Mouse (Mus musculus): ENCODE results near the gene Iqcc.
A peak's percentile ranks its signal among the peaks of the same experiment; 100 is the strongest.

Gene Iqcc

DNA sequence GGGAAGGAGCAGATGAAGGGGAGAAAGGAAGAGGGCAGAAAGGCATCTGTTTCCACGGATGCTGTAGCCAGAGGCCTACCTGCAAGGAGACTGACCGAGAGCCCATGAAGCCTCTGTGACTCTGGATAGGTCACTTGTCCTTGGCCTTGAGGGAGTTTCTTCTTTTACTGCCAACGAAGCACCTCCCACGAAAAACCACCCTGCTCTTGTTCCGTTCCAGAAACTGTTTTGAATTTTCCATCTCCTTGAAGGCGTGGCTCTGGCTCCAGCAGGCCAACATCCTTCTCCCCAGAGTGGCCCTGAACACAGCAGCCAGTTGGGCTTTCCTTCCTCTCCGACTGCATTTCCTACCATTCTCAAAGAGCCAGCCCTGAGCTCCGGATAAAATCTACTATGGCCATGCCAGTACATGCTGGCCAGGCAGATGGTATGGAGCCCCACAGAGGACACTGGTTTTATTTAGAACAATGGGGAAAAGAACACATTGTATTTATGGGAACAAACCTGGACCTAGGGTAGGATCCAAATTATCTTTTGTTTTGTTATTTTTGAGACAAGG is 2.5 kb upstream of the Iqcc start:
- DNase-seq: no peak

DNA sequence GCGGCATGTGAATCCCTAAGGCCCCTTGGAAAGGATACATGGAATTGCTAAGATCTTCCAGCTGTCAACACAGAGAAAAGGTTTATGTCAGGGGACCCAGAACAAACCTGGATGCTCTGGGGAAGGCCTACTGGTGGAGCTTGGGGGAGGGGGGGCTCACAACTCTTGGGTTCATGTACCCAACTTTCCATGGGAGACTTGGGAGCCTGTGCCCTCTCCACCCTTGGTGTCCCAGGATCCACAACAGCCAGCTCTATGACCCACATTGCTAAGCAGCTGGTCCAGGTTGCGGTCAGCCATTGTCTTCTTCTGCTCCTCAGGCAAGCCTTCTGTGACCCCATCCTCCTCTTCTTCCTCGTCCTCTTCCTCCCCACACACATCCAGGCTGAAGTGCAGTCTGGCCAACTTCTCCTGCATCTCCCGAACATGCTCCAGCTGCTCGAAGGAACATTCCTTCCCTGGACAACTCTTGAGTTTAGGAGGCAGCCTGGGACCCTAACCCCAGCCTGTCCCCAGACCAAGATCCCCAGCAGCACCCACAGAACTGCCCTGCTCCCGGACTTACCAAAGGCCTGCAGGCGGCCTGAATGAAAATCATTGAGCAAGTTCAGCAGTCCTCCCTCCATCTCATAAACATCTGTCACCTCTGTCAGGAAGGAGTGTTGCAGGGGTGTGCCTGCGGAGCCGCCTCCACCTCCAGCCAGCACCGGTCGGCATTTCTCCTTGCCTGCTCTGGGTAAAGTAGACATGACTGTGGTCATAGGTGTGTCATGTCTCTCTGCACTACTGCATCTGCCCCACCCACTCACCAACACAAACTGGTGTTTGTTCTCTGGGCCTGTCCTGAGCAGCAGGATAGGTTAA is 1.8 kb upstream of the Iqcc start:
- no peak for DNase-seq

DNA sequence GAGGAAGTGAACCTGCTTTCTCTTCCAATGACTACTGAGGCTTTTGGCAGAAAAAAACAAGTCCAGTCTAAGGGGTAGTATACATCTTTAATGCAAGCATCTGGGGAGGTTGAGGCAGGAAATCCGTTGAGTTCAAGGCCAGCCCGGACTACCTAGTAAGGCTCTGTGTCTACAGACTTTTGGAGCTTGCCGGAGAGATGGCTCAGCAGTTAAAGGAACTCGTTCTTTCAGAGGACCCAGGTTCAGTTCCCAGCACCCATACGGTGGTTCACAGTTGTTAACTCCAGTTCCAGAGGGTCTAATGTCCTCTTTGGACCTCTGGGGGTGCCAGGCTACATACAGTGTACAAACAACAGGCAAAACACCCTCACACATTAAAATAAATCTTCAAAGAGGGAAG is 868 bp downstream of the Iqcc start:
- DNase-seq: no peak

DNA sequence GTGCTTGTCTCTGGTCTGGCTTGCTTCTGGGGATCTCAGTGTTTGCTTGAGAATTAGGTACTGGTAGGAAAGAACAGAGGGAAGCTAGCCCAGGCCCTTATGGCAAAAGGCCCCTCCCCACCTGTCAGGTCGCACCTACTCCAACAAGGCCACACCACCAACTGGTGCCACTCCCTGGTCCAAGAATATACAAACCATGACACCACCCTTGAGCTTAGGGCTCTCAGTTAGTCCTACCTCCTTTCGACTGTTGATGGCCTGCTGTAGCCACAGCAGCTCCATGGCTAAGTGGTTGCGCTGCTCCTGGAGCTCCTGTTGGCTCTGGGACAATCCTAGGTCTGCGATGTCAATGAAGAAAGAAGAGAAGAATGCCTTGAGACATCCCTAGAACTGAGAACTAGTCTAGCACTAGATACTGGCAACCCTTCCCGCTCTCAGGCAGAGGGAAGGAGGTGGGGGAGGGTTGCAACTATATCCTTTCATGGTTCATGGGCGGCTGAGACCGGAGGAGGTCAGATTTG is 1.7 kb downstream of the Iqcc start:
- no peak for DNase-seq

DNA sequence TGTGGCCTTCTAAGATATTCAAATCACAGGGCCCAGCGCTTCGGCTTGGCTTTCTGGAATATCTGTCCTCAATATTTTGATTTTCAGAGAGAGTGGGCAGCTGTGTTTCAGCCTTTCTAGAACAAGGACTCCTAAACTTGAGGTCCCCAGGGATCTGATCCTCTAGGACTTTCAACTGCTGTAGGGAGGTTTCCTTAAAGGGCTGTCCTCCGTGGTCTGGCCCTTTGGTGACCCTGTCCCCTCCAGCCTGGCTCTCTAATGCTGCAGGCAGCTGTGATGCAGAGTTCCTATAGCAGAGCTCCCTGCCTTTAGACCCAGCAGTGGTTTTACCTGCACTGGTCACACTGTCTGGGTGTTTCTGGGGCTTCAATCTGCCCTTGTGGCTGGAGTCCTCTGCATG is 2.3 kb downstream of the Iqcc start:
- no peak for DNase-seq

DNA sequence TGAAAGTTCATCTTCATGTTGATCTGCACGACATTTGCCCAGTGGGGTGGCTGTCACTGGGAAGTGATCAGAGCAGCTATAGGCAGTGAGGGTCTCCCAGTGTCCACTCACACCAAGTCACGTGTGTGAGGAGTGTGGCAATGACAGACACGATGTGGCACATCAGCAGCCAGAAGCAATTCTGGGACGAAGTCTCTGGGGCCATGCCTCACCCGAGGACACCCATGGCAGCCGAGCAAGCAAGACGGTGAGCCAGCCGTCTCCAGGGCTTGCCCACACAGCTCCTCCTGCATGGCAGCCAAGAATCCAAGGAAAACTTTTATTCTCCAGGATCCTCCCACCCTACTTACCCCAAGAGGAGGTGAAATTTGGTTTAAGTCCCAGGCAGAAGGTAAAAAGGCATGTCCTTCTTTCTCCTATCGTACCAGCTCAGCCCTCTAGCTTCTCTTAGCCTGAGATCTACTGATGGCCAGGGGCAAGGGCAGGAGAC is 3.1 kb downstream of the Iqcc start:
- no peak for DNase-seq

DNA sequence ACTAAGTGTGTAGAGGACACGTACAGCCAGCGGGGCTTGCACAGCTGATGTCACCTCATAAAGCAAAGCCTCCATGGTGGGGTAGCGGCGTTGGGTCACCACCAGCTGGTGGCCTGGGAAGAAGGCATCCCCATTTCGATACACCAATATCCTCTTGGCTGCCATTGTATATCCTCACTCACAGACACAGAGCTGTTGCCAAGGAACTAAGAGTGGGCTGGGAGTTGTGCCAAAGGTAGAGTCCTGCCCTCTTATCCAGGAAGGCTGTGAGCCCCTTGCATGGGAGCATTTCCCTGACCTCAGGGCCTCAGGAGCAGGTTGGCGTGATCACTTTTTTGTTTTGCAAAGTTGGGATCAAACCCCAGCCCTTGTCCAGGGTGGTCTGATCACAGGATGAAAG is 4.8 kb downstream of the Iqcc start, which contains the start of gene Dcdc2b:
TSS of gene Dcdc2b (minus strand) at position 165 of the 400 bp plus-strand sequence.
- no peak for DNase-seq

DNA sequence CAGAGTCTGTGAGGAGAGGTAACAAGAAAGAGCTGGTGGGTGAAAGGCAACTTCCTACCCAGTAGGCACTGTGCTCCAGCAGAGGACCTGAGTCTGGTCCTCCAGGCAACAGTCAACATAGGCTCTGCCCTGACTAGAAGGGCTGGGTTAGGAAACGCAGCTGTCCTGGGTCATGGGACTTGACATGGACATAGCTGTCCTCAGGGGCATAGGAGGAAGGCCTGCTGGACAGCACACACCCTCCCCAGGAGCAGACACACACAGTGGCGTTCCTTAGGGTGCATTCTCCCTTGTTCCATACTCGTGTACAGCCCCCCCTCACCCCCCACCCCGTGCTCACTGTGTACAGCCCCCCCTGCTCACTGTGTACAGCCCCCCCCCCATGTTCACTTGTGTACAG is 8.4 kb downstream of the Iqcc start:
- no peak for DNase-seq

DNA sequence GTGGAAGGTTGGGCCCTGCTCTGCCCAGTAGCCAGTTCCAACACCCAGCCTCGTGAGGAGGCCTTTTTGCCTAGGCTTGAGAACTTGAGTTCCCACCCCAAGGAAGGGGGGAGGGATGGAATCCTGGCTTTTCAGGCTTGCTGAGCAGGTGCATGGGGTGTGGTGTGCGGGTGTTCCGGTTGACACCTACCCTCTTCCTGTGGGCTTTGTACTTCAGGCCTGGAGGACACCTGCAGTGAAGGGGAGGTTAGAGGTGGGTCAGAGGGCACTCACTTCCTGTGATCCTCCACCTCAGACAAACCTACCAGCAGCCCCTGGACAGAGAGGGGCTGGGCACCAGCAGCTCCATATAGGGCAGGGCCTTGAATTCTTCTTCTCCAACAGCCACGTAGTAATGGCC is 8.9 kb downstream of the Iqcc start:
- DNase-seq: peak; percentile 79 to 89

DNA sequence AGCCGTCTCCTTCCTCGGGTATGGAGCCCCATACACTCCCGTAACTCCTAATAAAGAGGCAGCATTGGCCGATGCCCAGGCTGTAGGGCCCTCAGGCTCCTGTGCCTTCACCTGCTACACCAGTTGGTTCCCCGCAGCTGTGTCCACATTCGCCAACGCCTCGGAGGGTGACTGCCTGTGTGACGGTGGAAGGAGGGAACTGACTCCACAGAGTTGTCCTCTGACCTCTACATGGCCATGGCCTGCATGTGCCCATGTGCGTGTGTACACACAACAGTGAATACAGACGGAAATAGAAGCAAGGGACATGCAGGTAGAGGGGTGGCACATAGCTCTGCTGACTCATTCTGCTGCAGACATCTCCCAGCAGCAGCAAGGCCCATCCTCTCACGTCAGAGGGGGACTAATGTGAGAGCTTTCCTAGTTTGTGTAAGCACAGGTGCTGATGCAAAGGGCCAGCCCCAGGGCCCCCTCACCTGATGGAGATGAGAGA is 9.7 kb downstream of the Iqcc start:
- DNase-seq: peak; percentile 39 to 58

DNA sequence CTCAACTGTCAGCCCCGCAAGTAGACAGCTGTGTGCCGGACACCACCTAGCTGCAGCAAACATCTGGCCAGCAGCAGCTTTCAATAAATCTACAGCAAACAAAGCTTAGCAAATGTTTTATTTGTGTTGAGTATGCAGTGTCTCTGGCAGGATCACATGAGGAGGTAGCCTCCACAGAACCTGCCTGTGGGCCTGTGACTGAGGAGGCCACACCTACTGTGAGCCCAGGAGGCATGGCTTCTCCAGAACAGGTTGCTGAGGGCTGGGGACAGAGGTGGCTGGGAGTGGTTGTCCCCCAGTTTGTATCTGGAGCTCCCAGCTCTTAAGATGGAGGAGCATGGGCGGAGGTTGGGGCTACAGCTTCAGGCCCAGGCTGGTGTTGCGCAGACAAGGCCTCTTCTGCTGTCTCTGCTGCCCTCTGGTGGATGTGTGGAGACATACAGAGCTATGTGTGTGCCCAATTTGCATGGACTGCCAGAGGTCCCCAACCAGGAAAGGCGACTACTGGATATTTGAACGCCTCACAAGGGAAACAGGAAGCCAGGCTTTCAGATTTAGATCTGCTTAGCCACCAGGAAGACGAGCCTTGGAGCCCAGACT is 10.4 kb downstream of the Iqcc start:
- peak; percentile 77 to 82 for DNase-seq

DNA sequence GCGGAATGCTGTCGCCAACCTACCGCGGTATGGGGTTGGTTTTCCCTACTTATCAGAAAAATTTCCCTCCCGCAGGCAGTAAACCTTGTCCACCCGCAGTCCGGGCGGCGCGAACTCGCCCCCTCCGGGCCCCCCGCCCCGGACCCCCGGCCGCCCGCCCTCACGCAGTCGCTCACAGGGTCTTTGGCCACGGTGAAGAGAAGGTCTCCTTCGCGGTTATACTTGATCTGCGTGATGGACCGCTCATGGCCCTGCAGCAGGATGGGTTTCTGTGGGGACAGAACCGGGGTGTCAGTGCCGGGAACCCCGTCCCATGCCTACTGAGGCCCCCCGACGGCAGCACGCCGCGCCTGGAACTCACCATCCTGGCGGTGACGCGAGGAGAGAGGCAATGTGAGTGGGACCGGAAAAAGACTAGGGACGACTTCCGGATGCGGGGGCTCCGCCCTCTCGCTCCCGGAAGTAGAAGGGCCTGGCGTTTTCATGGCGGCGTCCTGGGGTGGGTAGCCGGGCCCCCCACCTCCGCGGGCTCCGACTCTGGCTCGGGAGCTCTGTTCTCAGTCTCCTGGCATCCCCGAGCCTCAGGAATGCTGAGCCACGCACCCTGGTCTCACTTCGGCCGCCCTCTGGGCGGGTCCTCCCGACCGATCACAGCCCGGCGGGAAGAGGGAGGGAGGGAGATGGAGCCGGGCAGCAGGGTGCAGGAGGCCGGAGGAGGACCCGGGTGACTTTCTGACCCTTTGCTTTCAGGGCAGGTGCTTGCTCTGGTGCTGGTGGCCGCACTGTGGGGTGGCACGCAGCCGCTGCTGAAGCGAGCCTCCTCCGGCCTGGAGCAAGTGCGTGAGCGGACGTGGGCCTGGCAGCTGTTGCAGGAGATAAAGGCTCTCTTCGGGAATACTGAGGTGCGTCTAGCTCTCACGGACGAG is 18.4 kb downstream of the Iqcc start, which contains the start of the genes Eif3i and Tmem234:
TSS of gene Eif3i (minus strand) at position 416 of the 926 bp plus-strand sequence.
TSS of gene Tmem234 (plus strand) at position 436 of the 926 bp plus-strand sequence.
- DNase-seq: peak; percentile 82 to 88

DNA sequence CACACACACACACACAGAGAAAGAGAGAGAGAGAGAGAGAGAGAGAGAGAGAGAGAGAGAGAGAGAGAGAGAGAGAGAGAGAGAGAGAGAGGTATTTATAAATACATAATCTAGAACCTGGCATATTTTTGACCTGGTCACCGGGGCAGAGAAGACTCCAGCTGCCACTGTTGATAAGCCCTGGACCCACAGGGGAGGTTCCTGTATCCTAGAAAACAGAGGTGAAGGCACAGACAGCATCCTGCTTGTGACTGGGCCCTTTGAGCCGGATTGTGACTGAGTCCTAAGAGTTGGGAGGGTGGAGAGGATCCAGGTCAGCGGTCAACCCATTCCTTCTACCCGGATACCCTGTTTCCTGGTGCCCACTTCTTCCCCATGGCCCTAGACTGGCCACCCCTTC is 30.0 kb downstream of the Iqcc start:
- DNase-seq: no peak

DNA sequence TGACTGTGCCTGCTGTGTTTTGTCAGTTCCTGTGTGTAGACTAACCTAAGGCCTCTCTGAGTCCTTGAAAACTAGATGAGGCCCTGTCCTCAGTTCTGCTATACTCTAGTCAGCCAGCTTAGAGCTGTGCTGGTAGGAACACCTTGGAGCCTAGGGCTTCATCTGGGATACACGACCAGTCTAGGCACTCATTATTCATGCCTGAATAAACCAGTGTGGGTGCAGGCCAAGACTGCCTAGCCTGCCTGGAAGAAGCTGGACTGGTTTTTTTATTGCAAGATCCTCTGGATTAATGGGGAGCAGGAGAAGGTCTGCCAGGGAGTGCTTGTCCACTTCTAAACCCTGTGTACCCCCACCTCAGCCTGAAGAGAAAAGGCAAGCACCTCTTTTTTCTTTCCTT is 32.0 kb downstream of the Iqcc start:
- DNase-seq: no peak

DNA sequence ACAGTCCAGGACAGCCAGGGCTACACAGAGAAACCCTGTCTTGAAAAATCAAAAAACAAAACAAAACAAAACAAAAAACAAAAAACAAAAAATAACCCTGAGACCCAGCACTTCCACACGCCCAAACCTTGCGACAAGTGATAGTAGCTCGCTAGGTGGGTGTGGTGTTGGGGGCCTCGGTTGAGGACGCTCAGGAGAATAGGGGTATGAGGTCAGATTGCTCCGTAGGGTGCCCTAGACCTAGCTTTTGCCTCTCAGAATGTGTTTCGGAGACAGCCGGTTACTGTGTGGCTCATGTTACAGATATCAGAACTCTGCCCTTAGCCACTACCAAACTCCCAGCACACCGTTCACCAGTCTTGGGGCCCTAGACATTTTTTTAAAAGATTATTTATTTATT is 33.1 kb downstream of the Iqcc start:
- DNase-seq: no peak

DNA sequence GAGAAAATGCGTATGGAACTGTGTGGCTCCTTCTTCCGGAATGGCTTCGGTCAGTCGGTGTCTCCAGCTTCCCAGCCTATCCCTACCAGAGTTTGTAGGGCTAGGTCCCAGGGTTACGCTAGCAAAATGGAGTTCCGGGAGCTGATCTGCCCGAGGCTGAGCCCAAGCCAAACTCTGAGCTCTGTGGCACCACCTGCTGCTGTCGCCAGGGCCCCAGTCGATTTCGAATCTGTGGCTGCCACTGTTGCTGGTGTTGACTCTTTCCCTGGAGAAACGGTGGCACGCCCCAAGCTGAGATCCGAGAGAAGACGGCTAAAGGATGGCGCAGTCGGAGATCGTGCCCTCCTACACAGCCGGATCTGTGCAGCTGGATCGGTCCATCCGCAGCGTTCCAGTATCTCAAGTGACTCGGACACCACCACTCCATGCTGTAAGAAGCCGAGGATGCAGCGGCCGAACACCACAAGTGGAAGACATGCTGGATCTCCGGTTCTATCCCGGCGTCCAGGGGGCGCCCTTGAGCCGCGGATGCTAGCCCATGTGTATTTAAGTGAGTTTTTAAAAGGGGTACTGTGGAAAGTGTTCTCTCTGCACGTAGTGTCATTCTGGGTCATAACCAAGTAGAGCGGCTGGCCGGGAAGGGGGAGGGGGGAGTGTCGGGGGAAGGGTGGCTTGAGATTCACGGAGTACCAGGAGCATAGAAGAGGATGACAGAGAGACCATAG is 33.9 kb downstream of the Iqcc start:
- peak; percentile 89 to 92 for DNase-seq

DNA sequence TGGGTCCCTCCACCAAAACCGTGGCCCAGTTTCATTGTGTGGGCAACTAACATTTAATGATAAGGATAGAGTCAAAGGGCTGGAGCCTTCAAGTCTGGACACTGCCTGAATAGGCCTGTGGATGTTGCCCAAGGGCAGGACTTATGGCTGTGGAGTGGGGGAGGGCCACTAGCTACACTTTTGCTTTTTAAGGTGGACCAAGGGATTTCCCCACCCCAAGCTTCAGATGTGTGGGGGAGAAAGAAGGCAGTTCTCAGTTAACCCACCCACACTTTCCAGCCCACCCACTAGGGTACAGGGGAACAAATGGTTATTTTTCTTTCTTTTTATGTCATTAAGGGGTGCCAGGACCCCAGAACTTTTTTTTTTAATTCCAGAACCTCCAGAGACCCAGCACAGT is 34.5 kb downstream of the Iqcc start:
- no peak for DNase-seq

DNA sequence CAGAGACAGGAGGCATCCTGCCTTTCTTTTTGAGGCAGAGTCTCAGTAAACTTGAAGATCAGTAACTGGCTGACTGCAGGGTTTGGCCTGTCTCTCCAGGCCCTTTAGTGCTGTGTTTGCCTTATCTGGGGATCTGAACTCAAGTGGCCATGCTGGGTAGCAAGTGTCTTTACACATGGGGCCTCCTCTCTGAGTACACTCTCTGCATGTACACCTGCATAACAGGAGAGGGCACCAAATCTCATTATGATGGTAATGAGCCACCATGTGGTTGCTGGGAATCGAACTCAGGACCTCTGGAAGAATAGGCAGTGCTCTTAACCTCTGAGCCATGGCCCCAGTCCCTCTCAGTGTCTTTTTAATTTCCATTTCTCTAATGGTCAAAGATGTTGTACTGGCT is 36.6 kb downstream of the Iqcc start:
- DNase-seq: no peak

DNA sequence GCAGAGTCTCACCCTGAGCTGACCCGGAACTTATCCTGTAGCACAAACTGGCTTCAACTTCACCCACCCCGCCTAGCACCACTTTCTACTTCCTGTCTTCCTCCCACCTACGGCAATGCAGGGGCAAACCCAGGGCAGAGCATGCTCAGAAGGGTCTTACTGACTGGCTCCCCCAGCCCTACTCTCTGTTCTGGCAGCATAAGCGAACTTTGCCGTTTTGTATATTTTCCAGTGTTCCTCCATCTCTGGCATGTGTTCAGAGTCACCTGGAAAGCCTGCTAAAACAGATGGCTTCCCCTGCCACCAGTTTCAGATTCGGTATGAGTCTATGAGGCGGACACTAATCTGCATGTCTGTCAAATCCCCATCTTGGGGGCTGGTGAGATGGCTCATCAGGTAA is 38.6 kb downstream of the Iqcc start:
- peak; percentile 61 to 78 for DNase-seq

DNA sequence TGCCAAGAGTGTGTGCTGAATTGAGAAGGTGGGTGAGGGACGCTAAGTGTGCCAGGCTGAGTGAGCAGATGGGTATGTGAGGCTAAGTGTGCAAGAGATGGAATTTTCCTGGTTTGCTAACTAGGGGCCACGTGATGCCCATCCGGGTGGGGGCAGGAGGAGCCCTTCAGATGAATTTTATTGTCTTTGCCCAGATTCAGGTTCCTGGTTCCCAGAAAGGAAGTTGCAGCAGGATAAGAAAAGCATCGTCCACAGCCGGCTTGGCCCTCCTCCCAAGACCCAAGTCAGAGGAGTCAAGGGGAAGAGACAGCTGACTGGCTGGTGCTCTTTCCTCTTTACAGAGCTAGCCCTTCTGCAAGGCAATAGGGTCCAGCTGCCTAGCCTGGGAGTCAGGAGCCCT is 40.4 kb downstream of the Iqcc start, which contains the start of gene Fam167b:
TSS of gene Fam167b (minus strand) at position 84 of the 400 bp plus-strand sequence.
- DNase-seq: no peak

DNA sequence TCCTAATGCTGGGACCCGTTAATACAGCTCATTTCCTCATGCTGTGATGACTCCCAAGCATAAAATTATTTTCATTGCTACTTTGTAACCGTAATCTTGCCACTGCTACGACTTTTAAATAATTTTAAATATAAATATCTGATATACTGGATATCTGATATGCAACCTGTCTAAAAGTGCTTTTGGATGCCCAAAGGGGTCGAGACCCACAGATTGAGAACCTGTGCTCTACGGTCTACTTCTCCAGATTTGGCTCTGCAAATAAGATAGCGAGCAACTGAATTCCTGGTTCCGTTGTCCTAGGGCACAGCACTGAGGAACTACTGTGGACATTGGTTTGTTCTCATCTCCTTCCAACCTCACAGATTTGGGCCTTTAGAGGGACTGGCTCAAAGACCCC is 41.2 kb downstream of the Iqcc start:
- no peak for DNase-seq
